Comparison of ENCODE assay signal across 8 mouse cellular contexts in the genomic region with DNA sequence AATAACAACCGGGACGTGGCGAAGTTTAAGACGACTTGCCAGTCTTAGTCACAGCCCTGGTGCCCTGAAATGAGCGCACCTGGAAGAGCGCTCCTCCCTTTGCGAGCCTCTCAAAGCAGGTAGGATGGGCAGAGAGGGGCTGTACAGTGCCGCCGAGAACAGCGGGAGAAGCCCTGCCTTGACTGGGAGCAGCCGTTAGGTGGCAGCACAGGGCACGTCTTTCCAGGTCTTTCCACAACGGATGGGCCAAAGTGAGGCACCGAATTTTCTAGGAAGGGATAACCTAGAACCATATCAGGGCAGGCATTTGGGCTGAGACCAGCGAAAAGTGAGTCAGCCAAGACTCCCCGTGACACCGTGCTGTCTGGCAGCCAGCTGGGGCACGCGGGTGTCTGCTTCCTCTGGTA.
A peak's percentile ranks its signal among the peaks of the same experiment; 100 is the strongest.
DNase-seq lines count a peak whose midpoint lies in the region; ATAC-seq and TF ChIP-seq lines count a peak whose summit lies in the region.

No protein-coding gene starts in this region.

- ATAC-seq in embryonic facial prominence, embryonic 15.5 days (ENCODE audit: insufficient number of reproducible peaks, low FRiP score, low TSS enrichment, low read depth), result peak; percentile 57; the same call in 1 of the 2 replicates
- ATAC-seq in heart, embryonic 11.5 days (replicated peaks; ENCODE audit: insufficient number of reproducible peaks, low FRiP score, low TSS enrichment), result peak; percentile 62; the same call in 1 of the 2 replicates
- ATAC-seq in kidney, embryonic 15.5 days (replicated peaks; ENCODE audit: low FRiP score), result peak; percentile 63

- no peaks in the 10 kb centered on the region for H3K9me3 ChIP-seq in embryonic facial prominence, embryonic 15.5 days (replicated peaks)
- no peaks in the 10 kb centered on the region for H3K9me3 ChIP-seq in heart, embryonic 11.5 days (replicated peaks; ENCODE audit: control insufficient read depth, low read length)
- H3K9me3 ChIP-seq in kidney, embryonic 15.5 days (replicated peaks), result no peaks in the 10 kb centered on the region

- no peaks in the 10 kb centered on the region for H3K79me2 ChIP-seq in myocyte (ENCODE audit: control insufficient read depth, insufficient read depth)

- no peak overlapping the region; the same call in 1 of the 2 replicates for H3K9ac ChIP-seq in embryonic facial prominence, embryonic 15.5 days
- peak overlapping the region; percentile 76 for H3K9ac ChIP-seq in heart, embryonic 11.5 days (ENCODE audit: low read depth, low read length)
- peak overlapping the region; percentile 24; the same call in 1 of the 2 replicates for H3K9ac ChIP-seq in kidney, embryonic 15.5 days

- peak; percentile 59 for TF ChIP-seq CTCF in bone marrow macrophage, adult 2 months (IDR thresholded peaks at IDR 0.05; ENCODE audit: low read depth, low read length)

- H3ac ChIP-seq in myocyte (ENCODE audit: control insufficient read depth, insufficient read length), result no peak overlapping the region

- 6% methylated on average over 19 of the region's 19 CpGs for WGBS in embryonic facial prominence, embryonic 15.5 days
- 4% methylated on average over 19 of the region's 19 CpGs for WGBS in heart, embryonic 11.5 days (ENCODE audit: insufficient replicate concordance)
- WGBS in kidney, embryonic 15.5 days, result 5% methylated on average over 19 of the region's 19 CpGs

- H3K4me2 ChIP-seq in embryonic facial prominence, embryonic 15.5 days (replicated peaks), result peak overlapping the region; percentile 62
- peak overlapping the region; percentile 75 for H3K4me2 ChIP-seq in heart, embryonic 11.5 days
- H3K4me2 ChIP-seq in kidney, embryonic 15.5 days, result peak overlapping the region; percentile 70
- peak overlapping the region; percentile 49 for H3K4me2 ChIP-seq in myocyte (ENCODE audit: low read depth)

- DNase-seq in A20 (ENCODE audit: low read depth, low spot score) (peak; percentile 84), liver (peak; percentile 74)
- peak; percentile 69 for DNase-seq in splenic B cell, adult 2 months (ENCODE audit: low read depth, low spot score)

- peak overlapping the region; percentile 32 for H3K4me3 ChIP-seq in bone marrow macrophage, adult 2 months (ENCODE audit: insufficient read depth, low read length)
- H3K4me3 ChIP-seq in embryonic facial prominence, embryonic 15.5 days (replicated peaks), result peak overlapping the region; percentile 35
- peak overlapping the region; percentile 27; the same call in 1 of the 2 replicates for H3K4me3 ChIP-seq in heart, embryonic 11.5 days (ENCODE audit: low read depth, low read length)
- peak overlapping the region; percentile 39 for H3K4me3 ChIP-seq in kidney, embryonic 15.5 days (replicated peaks)
- no peak overlapping the region for H3K4me3 ChIP-seq in myocyte

- TF ChIP-seq POLR2A in bone marrow macrophage, adult 2 months (IDR thresholded peaks at IDR 0.05; ENCODE audit: borderline replicate concordance, low read depth, low read length), result no peak
- TF ChIP-seq POLR2A in myocyte (IDR thresholded peaks at IDR 0.05; ENCODE audit: insufficient read length, low read depth), result no peak

- 0 out of 2 replicates have a peak, but pooled peaks cover 2% of the 10 kb centered on the region for H3K27me3 ChIP-seq in embryonic facial prominence, embryonic 15.5 days
- no peaks in the 10 kb centered on the region for H3K27me3 ChIP-seq in heart, embryonic 11.5 days (ENCODE audit: control insufficient read depth, insufficient read depth, low read length)
- 0 out of 2 replicates have a peak, but pooled peaks cover 4% of the 10 kb centered on the region for H3K27me3 ChIP-seq in kidney, embryonic 15.5 days
- no peaks in the 10 kb centered on the region for H3K27me3 ChIP-seq in myocyte (ENCODE audit: control insufficient read depth, insufficient read depth, insufficient read length)
- H3K27me3 ChIP-seq in splenic B cell, adult 2 months (ENCODE audit: control insufficient read depth, insufficient read depth, low read length, poor library complexity, severe bottlenecking), result no peaks in the 10 kb centered on the region

- peaks cover 20% of the 10 kb centered on the region for H3K4me1 ChIP-seq in bone marrow macrophage, adult 2 months (ENCODE audit: control insufficient read depth, insufficient read depth, low read length)
- peaks cover 20% of the 10 kb centered on the region for H3K4me1 ChIP-seq in embryonic facial prominence, embryonic 15.5 days
- peaks cover 36% of the 10 kb centered on the region for H3K4me1 ChIP-seq in heart, embryonic 11.5 days (ENCODE audit: control insufficient read depth, insufficient read depth, low read length)
- H3K4me1 ChIP-seq in kidney, embryonic 15.5 days, result peaks cover 44% of the 10 kb centered on the region

- no peaks in the 10 kb centered on the region for H3K36me3 ChIP-seq in embryonic facial prominence, embryonic 15.5 days
- H3K36me3 ChIP-seq in heart, embryonic 11.5 days (ENCODE audit: control insufficient read depth, insufficient read depth, low read length), result no peaks in the 10 kb centered on the region
- H3K36me3 ChIP-seq in kidney, embryonic 15.5 days, result no peaks in the 10 kb centered on the region
- H3K36me3 ChIP-seq in myocyte (ENCODE audit: control insufficient read depth, insufficient read depth), result no peaks in the 10 kb centered on the region
- no peaks in the 10 kb centered on the region for H3K36me3 ChIP-seq in splenic B cell, adult 2 months (ENCODE audit: control insufficient read depth, insufficient read depth, low read length, poor library complexity, severe bottlenecking)

- no peak overlapping the region for H3K27ac ChIP-seq in bone marrow macrophage, adult 2 months (ENCODE audit: insufficient read depth, low read depth, low read length)
- H3K27ac ChIP-seq in embryonic facial prominence, embryonic 15.5 days (replicated peaks), result no peak overlapping the region
- no peak overlapping the region for H3K27ac ChIP-seq in heart, embryonic 11.5 days (ENCODE audit: low read depth, low read length)
- H3K27ac ChIP-seq in kidney, embryonic 15.5 days, result no peak overlapping the region

TF ChIP-seq in myocyte, 11 proteins besides CTCF, POLR2A, EP300 and RAD21:
- TF ChIP-seq CEBPB (IDR thresholded peaks at IDR 0.05; ENCODE audit: insufficient read depth, poor library complexity, severe bottlenecking) (no peak), TCF3 (IDR thresholded peaks at IDR 0.05; ENCODE audit: insufficient read length, low read depth) (no peak), USF1 (IDR thresholded peaks at IDR 0.05; ENCODE audit: low read depth) (no peak), MYOD1 (IDR thresholded peaks at IDR 0.05; ENCODE audit: control insufficient read depth in 1 of 3, insufficient read length in 2 of 3, low read depth in 2 of 3) (no peak), SRF (IDR thresholded peaks at IDR 0.05; ENCODE audit: control insufficient read depth, insufficient read length, low read depth) (peak; percentile 55), POLR2AphosphoS2 (IDR thresholded peaks at IDR 0.05; ENCODE audit: insufficient read length, low read depth) (no peak), MYOG (IDR thresholded peaks at IDR 0.05; ENCODE audit: control insufficient read depth in 1 of 3, insufficient read depth in 1 of 3, insufficient read length in 2 of 3, low read depth in 2 of 3) (peak in 1 of 3 experiments; percentile 31), REST (IDR thresholded peaks at IDR 0.05; ENCODE audit: insufficient read depth, insufficient read length) (no peak), TCF12 (IDR thresholded peaks at IDR 0.05; ENCODE audit: insufficient read depth, poor library complexity, severe bottlenecking) (no peak), MAX (IDR thresholded peaks at IDR 0.05; ENCODE audit: low read depth) (no peak), E2F4 (IDR thresholded peaks at IDR 0.05; ENCODE audit: insufficient read depth) (no peak)
